Mouse (Mus musculus) right cerebral cortex, adult 18-20 months (tissue): ENCODE data around the gene Steap2.
"Not testable (repeated sequence)": the region's sequence is repeated elsewhere in the genome, so short reads cannot be mapped to it uniquely, and the experiment has no call there.

Experiments used
- DNase-seq: peaks from one replicate; pipeline ENCODE4 v3.0.0; 2022; ENCODE audit warnings: mixed read lengths

Gene Steap2

GRCm38 (mm10) chr5:5693956-5694653 is at the start of gene Steap2:
Gene Steap2 (minus strand): TSS chr5:5694578.
- DNase-seq: peak; percentile 43

GRCm38 (mm10) chr5:5734445-5734844 is 40.1 kb upstream of the Steap2 start:
- no peak for DNase-seq

GRCm38 (mm10) chr5:5732858-5733257 is 38.5 kb upstream of the Steap2 start:
- no peak for DNase-seq

GRCm38 (mm10) chr5:5732208-5732607 is 37.8 kb upstream of the Steap2 start:
- DNase-seq: no peak

GRCm38 (mm10) chr5:5729904-5730303 is 35.5 kb upstream of the Steap2 start:
- no peak for DNase-seq

GRCm38 (mm10) chr5:5722217-5722616 is 27.8 kb upstream of the Steap2 start:
- no peak for DNase-seq

- peak; percentile 20 for DNase-seq
These were observed 16.7 kb upstream of the Steap2 start for GRCm38 (mm10) chr5:5711032-5711431.

GRCm38 (mm10) chr5:5707341-5708278 is 13.2 kb upstream of the Steap2 start:
- no peak for DNase-seq

- no peak for DNase-seq
These were observed 10.6 kb upstream of the Steap2 start for GRCm38 (mm10) chr5:5705019-5705418.

- DNase-seq: no peak
These were observed 6.0 kb upstream of the Steap2 start for GRCm38 (mm10) chr5:5700386-5700785.

- DNase-seq: no peak
These were observed 4.5 kb upstream of the Steap2 start for GRCm38 (mm10) chr5:5698830-5699229.

- DNase-seq: no peak
These were observed 1.1 kb upstream of the Steap2 start for GRCm38 (mm10) chr5:5695401-5695942.

GRCm38 (mm10) chr5:5693541-5693955 is 830 bp downstream of the Steap2 start:
- no peak for DNase-seq

GRCm38 (mm10) chr5:5692167-5692738 is 2.1 kb downstream of the Steap2 start:
- no peak for DNase-seq

GRCm38 (mm10) chr5:5688945-5689540 is 5.3 kb downstream of the Steap2 start:
- DNase-seq: no peak

- DNase-seq: no peak
These were observed 6.2 kb downstream of the Steap2 start for GRCm38 (mm10) chr5:5688228-5688627.

GRCm38 (mm10) chr5:5686973-5687372 is 7.4 kb downstream of the Steap2 start:
- no peak for DNase-seq

GRCm38 (mm10) chr5:5684946-5685345 is 9.4 kb downstream of the Steap2 start:
- DNase-seq: not testable (repeated sequence)

- DNase-seq: no peak
These were observed 11.1 kb downstream of the Steap2 start for GRCm38 (mm10) chr5:5683292-5683691.

- no peak for DNase-seq
These were observed 14.9 kb downstream of the Steap2 start for GRCm38 (mm10) chr5:5679459-5679858.

GRCm38 (mm10) chr5:5676082-5676481 is 18.3 kb downstream of the Steap2 start:
- no peak for DNase-seq

- DNase-seq: no peak
These were observed 25.5 kb downstream of the Steap2 start for GRCm38 (mm10) chr5:5668920-5669319.
